Mouse (Mus musculus): ENCODE results near the gene Cdca7. TPM values are rescaled to one million over a fixed set of nuclear protein-coding genes. Genes with fewer than 3 reads are reported as not detected.

Gene Cdca7
- 149 and 157 TPM in 2 replicates for polyA plus RNA-seq (2015; fragmentation: Nextera tagmentation; extraction: Ambion mirVana)

GRCm38 (mm10) chr2:72475797-72476485 is at the start of gene Cdca7:
Gene Cdca7, plus strand, starts transcription at chr2:72476159.
- no peaks in the 10 kb centered on the region for H3K27me3 ChIP-seq
- peak within 1 kb of the TSS; percentile 69 for H3K4me3 ChIP-seq
- peak within 1 kb of the TSS; percentile 89 for H3K27ac ChIP-seq
- no peaks in the 10 kb centered on the region for H3K9me3 ChIP-seq
- H3K9ac ChIP-seq: peak within 1 kb of the TSS; percentile 64
- H3K4me1 ChIP-seq: peaks cover 33% of the 10 kb centered on the region
- H3K36me3 ChIP-seq: peaks cover 19% of the 10 kb centered on the region
- peak within 1 kb of the TSS; percentile 70 for H3K4me2 ChIP-seq
- under 1% methylated on average over 58 of the region's 58 CpGs for WGBS
- ATAC-seq (ENCODE audit: borderline replicate concordance, extremely low read depth, low FRiP score, low TSS enrichment): peak; percentile 88

- H3K36me3 ChIP-seq: peaks cover 4% of the 10 kb centered on the region; the same call in 1 of the 2 replicates
- no peak overlapping the region for H3K27ac ChIP-seq
- no peak overlapping the region for H3K9ac ChIP-seq
- no peak overlapping the region for H3K4me3 ChIP-seq
- H3K27me3 ChIP-seq: no peaks in the 10 kb centered on the region
- WGBS: 38% methylated on average over 8 of the region's 8 CpGs
- ATAC-seq (ENCODE audit: borderline replicate concordance, extremely low read depth, low FRiP score, low TSS enrichment): no peak
- no peaks in the 10 kb centered on the region for H3K4me1 ChIP-seq
- H3K9me3 ChIP-seq: no peaks in the 10 kb centered on the region
- no peak overlapping the region for H3K4me2 ChIP-seq
Observed at GRCm38 (mm10) chr2:72426776-72427175, 49.2 kb upstream of the Cdca7 start.

- no peak overlapping the region for H3K9ac ChIP-seq
- H3K36me3 ChIP-seq: no peaks in the 10 kb centered on the region
- no peaks in the 10 kb centered on the region for H3K27me3 ChIP-seq
- no peak for ATAC-seq (ENCODE audit: borderline replicate concordance, extremely low read depth, low FRiP score, low TSS enrichment)
- 72% methylated on average over 11 of the region's 11 CpGs for WGBS
- no peak overlapping the region for H3K27ac ChIP-seq
- H3K4me3 ChIP-seq: no peak overlapping the region
- H3K4me2 ChIP-seq: no peak overlapping the region
- H3K4me1 ChIP-seq: no peaks in the 10 kb centered on the region
- H3K9me3 ChIP-seq: no peaks in the 10 kb centered on the region
Observed at GRCm38 (mm10) chr2:72427288-72427687, 48.7 kb upstream of the Cdca7 start.

DNA sequence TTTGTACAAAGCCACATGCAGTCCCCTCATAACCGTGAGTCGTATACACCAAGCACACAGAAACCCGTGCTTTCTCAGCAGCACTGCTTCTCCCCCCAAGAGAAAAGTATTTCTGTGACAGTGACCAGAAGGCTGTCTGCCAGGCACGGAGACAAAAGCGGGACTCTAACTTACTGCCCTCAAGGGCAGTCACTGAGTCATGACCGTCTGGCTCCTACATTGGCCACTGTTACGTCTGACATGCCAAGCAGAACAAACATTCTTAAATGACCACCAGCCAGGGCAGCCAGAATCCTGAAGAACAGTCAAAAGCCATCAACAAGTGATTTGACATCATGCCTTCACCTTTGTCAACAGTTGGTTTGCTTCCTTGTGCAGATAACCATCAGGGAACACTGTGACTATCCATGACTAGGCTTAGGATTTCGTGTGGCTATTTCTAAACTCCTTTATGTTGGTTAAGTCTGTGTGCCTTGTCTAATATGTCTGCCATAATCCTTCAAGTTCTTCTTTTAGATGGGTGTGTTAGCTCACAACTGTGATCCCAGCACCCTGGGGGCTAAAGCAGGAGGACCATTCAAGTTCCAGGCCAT is 36.9 kb upstream of the Cdca7 start:
- Histone ChIP-seq H3K9me3 (no peaks in the 10 kb centered on the region), H3K36me3 (peaks cover 13% of the 10 kb centered on the region), H3K4me3 (no peak overlapping the region), H3K4me1 (no peaks in the 10 kb centered on the region), H3K27me3 (no peaks in the 10 kb centered on the region), H3K9ac (no peak overlapping the region), H3K4me2 (no peak overlapping the region), H3K27ac (no peak overlapping the region)
- no peak for ATAC-seq (ENCODE audit: borderline replicate concordance, extremely low read depth, low FRiP score, low TSS enrichment)
- 75% methylated on average over 8 of the region's 8 CpGs for WGBS

DNA sequence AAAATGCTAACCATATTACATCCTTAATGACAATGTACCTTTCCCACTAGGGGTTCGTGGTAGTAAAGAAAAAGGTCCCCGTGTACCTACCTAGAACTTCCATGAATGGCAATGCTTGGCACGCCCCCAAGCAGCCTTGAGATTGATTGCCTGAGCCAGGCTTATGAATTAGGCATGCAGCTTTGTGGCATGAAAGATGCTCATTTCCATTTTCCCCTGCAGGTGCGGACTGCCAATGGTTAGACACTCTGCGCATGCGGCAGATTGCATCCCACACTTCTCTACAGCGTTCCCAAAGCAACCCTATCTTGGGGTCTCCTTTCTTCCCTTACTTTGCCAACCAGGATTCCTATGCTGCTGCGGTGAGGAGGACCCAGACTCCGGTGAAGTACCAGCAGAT is 34.9 kb upstream of the Cdca7 start:
- ATAC-seq (ENCODE audit: borderline replicate concordance, extremely low read depth, low FRiP score, low TSS enrichment): no peak
- Histone ChIP-seq H3K27me3 (no peaks in the 10 kb centered on the region), H3K4me2 (no peak overlapping the region), H3K9ac (no peak overlapping the region), H3K27ac (no peak overlapping the region), H3K4me3 (no peak overlapping the region), H3K4me1 (no peaks in the 10 kb centered on the region), H3K9me3 (no peaks in the 10 kb centered on the region), H3K36me3 (peaks cover 11% of the 10 kb centered on the region)
- whole genome bisulfite sequencing: 95% methylated on average over 9 of the region's 9 CpGs

DNA sequence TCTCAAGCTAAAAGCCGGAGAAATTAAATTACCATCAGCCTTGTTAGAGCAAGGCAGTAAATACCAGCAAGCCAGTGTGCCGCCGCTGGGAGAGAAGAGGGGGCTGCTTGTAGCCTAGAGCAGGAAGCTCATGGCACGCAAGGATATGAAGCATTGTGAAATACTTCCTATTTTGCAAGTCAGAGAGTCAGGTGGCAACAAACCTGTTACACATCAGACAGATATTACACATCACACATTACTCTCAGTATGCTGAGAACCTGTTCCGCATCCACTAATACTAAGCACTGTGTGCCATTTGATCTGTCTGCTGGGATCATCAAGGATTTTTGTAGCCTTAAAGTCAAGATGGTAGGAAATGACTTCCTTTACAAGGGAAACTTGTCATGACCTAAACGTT is 33.1 kb upstream of the Cdca7 start:
- Histone ChIP-seq H3K27me3 (no peaks in the 10 kb centered on the region), H3K9me3 (no peaks in the 10 kb centered on the region), H3K4me1 (no peaks in the 10 kb centered on the region), H3K9ac (no peak overlapping the region), H3K4me2 (no peak overlapping the region), H3K36me3 (peaks cover 11% of the 10 kb centered on the region), H3K4me3 (no peak overlapping the region), H3K27ac (no peak overlapping the region)
- no peak for ATAC-seq (ENCODE audit: borderline replicate concordance, extremely low read depth, low FRiP score, low TSS enrichment)
- 91% methylated on average over 6 of the region's 6 CpGs for WGBS

GRCm38 (mm10) chr2:72443960-72444359 is 32.0 kb upstream of the Cdca7 start:
- H3K27me3 ChIP-seq: no peaks in the 10 kb centered on the region
- H3K36me3 ChIP-seq: peaks cover 7% of the 10 kb centered on the region; the same call in 1 of the 2 replicates
- no peak overlapping the region for H3K4me3 ChIP-seq
- no peaks in the 10 kb centered on the region for H3K4me1 ChIP-seq
- H3K9me3 ChIP-seq: no peaks in the 10 kb centered on the region
- no peak overlapping the region for H3K27ac ChIP-seq
- no peak for ATAC-seq (ENCODE audit: borderline replicate concordance, extremely low read depth, low FRiP score, low TSS enrichment)
- WGBS: 73% methylated on average over 3 of the region's 3 CpGs
- no peak overlapping the region for H3K4me2 ChIP-seq
- H3K9ac ChIP-seq: no peak overlapping the region

DNA sequence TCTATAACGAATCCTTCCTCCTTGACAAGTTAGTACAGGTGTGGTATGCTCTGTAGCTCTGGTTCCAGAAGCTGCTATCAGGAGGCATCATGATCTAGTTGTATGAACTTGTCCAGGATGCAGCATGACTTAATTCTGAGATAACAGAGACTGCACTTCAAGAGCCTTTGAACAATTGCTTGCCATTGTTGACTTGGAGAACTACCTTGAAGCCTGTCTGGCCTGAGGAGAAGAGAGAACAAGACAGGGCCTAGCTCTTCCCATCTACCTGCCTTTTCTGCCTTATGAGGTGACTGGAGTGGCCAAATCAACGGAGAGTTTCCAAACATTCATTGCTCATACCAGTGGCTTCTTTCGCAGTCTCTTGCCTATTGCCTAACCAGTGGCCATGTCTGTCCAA is 29.9 kb upstream of the Cdca7 start:
- no peak overlapping the region for H3K27ac ChIP-seq
- H3K9me3 ChIP-seq: no peaks in the 10 kb centered on the region
- no peaks in the 10 kb centered on the region for H3K4me1 ChIP-seq
- no peak overlapping the region for H3K4me2 ChIP-seq
- H3K4me3 ChIP-seq: no peak overlapping the region
- 83% methylated on average over 3 of the region's 3 CpGs for WGBS
- ATAC-seq (ENCODE audit: borderline replicate concordance, extremely low read depth, low FRiP score, low TSS enrichment): no peak
- peaks cover 4% of the 10 kb centered on the region; the same call in 1 of the 2 replicates for H3K36me3 ChIP-seq
- H3K27me3 ChIP-seq: no peaks in the 10 kb centered on the region
- H3K9ac ChIP-seq: no peak overlapping the region

GRCm38 (mm10) chr2:72446615-72447014 is 29.3 kb upstream of the Cdca7 start:
- H3K4me2 ChIP-seq: no peak overlapping the region
- H3K27me3 ChIP-seq: no peaks in the 10 kb centered on the region
- peaks cover 3% of the 10 kb centered on the region; the same call in 1 of the 2 replicates for H3K36me3 ChIP-seq
- H3K9ac ChIP-seq: no peak overlapping the region
- no peak for ATAC-seq (ENCODE audit: borderline replicate concordance, extremely low read depth, low FRiP score, low TSS enrichment)
- no peak overlapping the region for H3K4me3 ChIP-seq
- H3K27ac ChIP-seq: no peak overlapping the region
- no peaks in the 10 kb centered on the region for H3K9me3 ChIP-seq
- H3K4me1 ChIP-seq: no peaks in the 10 kb centered on the region
- 37% methylated on average over 5 of the region's 5 CpGs for WGBS

DNA sequence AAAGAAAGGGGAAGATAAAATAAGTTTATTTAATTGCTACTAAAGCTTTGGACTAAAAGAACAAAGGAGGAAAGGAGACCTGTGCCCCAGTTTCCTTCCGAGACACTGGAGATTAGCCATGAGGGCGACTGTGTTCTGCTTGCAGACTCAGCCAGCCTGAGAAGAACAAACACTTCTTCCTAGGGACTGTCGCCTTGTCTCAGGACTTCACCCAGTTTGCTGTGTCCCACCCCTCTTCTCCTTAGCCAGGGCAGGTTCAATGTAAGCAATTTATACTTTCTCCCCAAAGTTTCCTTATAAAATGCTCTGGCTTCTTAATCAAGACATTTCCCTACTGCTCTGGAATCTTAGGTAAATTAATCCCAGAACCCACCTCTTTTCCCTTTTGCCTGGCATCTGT is 22.4 kb upstream of the Cdca7 start:
- 28% methylated on average over 3 of the region's 3 CpGs for WGBS
- Histone ChIP-seq H3K27ac (0 out of 2 replicates have a peak overlapping the region, but pooled peaks have one; percentile 31), H3K4me1 (peaks cover 15% of the 10 kb centered on the region; the same call in 1 of the 2 replicates), H3K4me2 (no peak overlapping the region), H3K9me3 (no peaks in the 10 kb centered on the region), H3K4me3 (no peak overlapping the region), H3K27me3 (no peaks in the 10 kb centered on the region), H3K36me3 (no peaks in the 10 kb centered on the region), H3K9ac (no peak overlapping the region)
- no peak for ATAC-seq (ENCODE audit: borderline replicate concordance, extremely low read depth, low FRiP score, low TSS enrichment)

- Histone ChIP-seq H3K9ac (no peak overlapping the region), H3K27me3 (no peaks in the 10 kb centered on the region), H3K4me2 (no peak overlapping the region), H3K9me3 (no peaks in the 10 kb centered on the region), H3K27ac (no peak overlapping the region), H3K4me3 (no peak overlapping the region), H3K4me1 (peaks cover 15% of the 10 kb centered on the region; the same call in 1 of the 2 replicates), H3K36me3 (no peaks in the 10 kb centered on the region)
- ATAC-seq (ENCODE audit: borderline replicate concordance, extremely low read depth, low FRiP score, low TSS enrichment): no peak
- WGBS: 44% methylated on average over 1 of the region's 1 CpGs
Observed at GRCm38 (mm10) chr2:72456189-72456588, 19.8 kb upstream of the Cdca7 start.

GRCm38 (mm10) chr2:72464376-72465014 is 11.5 kb upstream of the Cdca7 start:
- Histone ChIP-seq H3K27ac (no peak overlapping the region), H3K4me1 (peaks cover 12% of the 10 kb centered on the region), H3K4me3 (no peak overlapping the region), H3K27me3 (no peaks in the 10 kb centered on the region), H3K9me3 (no peaks in the 10 kb centered on the region), H3K36me3 (no peaks in the 10 kb centered on the region), H3K4me2 (no peak overlapping the region), H3K9ac (no peak overlapping the region)
- WGBS: 49% methylated on average over 7 of the region's 7 CpGs
- ATAC-seq (ENCODE audit: borderline replicate concordance, extremely low read depth, low FRiP score, low TSS enrichment): no peak

Data from lung, embryonic 15.5 days (tissue).